Mouse (Mus musculus): ENCODE results near the gene Trim29. TPM values are rescaled to one million over a fixed set of nuclear protein-coding genes. Genes with fewer than 3 reads are reported as not detected.

Trim29 gene
- total and polyA plus RNA-seq, 3 experiments: not detected

GRCm38 (mm10) chr9:43384400-43384799 is 73.8 kb downstream of the Trim29 start:
- Histone ChIP-seq H3K9me3 (replicated peaks) (peaks cover 13% of the 10 kb centered on the region), H3K27me3 (ENCODE audit: insufficient read depth, low read length) (no peaks in the 10 kb centered on the region), H3K36me3 (replicated peaks) (no peaks in the 10 kb centered on the region), H3K4me1 (ENCODE audit: insufficient read depth, low read depth, low read length) (no peaks in the 10 kb centered on the region), H3K4me3 (ENCODE audit: low read depth, low read length) (no peak overlapping the region)
- ATAC-seq (ENCODE audit: extremely low read depth, insufficient number of reproducible peaks, low FRiP score, poor library complexity, severe bottlenecking): no peak
- no peak for TF ChIP-seq POLR2AphosphoS5 (IDR thresholded peaks at IDR 0.05; ENCODE audit: insufficient replicate concordance, low read depth, low read length)
- TF ChIP-seq GATA1 (IDR thresholded peaks at IDR 0.05; ENCODE audit: borderline replicate concordance, low read length): no peak
- no peak for DNase-seq (ENCODE audit: low spot score)

Other genes with a start within 250 kb of the Trim29 start
- gene Arhgef12, start 203.6 kb upstream of the Trim29 start, total RNA-seq (2014; fragmentation: Nextera tagmentation): 58.7 and 76.3 TPM in 2 replicates
- gene Arhgef12, start 203.6 kb upstream of the Trim29 start, total RNA-seq (2017): 47.8 and 53.3 TPM in 2 replicates
- 4.2 and 5.9 TPM in 2 replicates for gene Arhgef12, start 203.6 kb upstream of the Trim29 start, polyA plus RNA-seq (2012)
- gene Tmem136, start 194.3 kb upstream of the Trim29 start, total RNA-seq (2014; fragmentation: Nextera tagmentation): 11.4 and 12.5 TPM in 2 replicates
- 1.1 and 2.0 TPM in 2 replicates for gene Tmem136, start 194.3 kb upstream of the Trim29 start, total RNA-seq (2017)
- gene Tmem136, start 194.3 kb upstream of the Trim29 start, polyA plus RNA-seq (2012): 0.39 and 0.48 TPM in 2 replicates
- not detected in 2 replicates for gene Pou2f3, start 100.5 kb upstream of the Trim29 start, total RNA-seq (2014; fragmentation: Nextera tagmentation)
- 0.05 TPM in 1 of 2 replicates, not detected in the other for gene Pou2f3, start 100.5 kb upstream of the Trim29 start, total RNA-seq (2017)
- not detected in 2 replicates for gene Pou2f3, start 100.5 kb upstream of the Trim29 start, polyA plus RNA-seq (2012)
- gene Oaf, start 70.9 kb upstream of the Trim29 start, total RNA-seq (2014; fragmentation: Nextera tagmentation): 15.2 and 29.5 TPM in 2 replicates
- gene Oaf, start 70.9 kb upstream of the Trim29 start, total RNA-seq (2017): 22.1 and 28.8 TPM in 2 replicates
- gene Oaf, start 70.9 kb upstream of the Trim29 start, polyA plus RNA-seq (2012): 24.2 and 26.9 TPM in 2 replicates

All from G1E (cell line).